Mouse (Mus musculus) limb, embryonic 11.5 days (tissue): Measurements from ENCODE around the gene Rbms2. TPM values are rescaled to one million over a fixed set of nuclear protein-coding genes. Genes with fewer than 3 reads are reported as not detected.
A peak's percentile ranks its signal among the peaks of the same experiment; 100 is the strongest.

Experiments
- ATAC-seq: fragments of 200-750 bp; cut with Nextera tagmentation; 2 replicates; pipeline ENCODE4 v1.8.0; 2017; ENCODE audit warnings: low read depth; ENCODE audit not compliant: insufficient number of reproducible peaks, low FRiP score, low TSS enrichment
- DNase-seq: peaks from one replicate; pipeline ENCODE4 v3.0.0-alpha.2; 2015; ENCODE audit warnings: low spot score
- H3K27ac ChIP-seq: fragments of 300-500 bp; sonication (generic); replicated peaks from 2 replicates; pipeline ENCODE4 v1.5.1; 2014; ENCODE audit warnings: low read depth, mild to moderate bottlenecking, low read length
- H3K27me3 ChIP-seq: fragments of 300-500 bp; sonication (generic); 2 replicates; pipeline ENCODE4 v1.6.1; 2014; ENCODE audit warnings: mild to moderate bottlenecking, low read length, mixed read lengths; ENCODE audit not compliant: control insufficient read depth, insufficient read depth
- H3K36me3 ChIP-seq: fragments of 300-500 bp; sonication (generic); 2 replicates; pipeline ENCODE4 v1.6.1; 2014; ENCODE audit warnings: mild to moderate bottlenecking, low read length, moderate library complexity, mixed read lengths; ENCODE audit not compliant: control insufficient read depth, insufficient read depth
- H3K4me1 ChIP-seq: fragments of 300-500 bp; sonication (generic); 2 replicates; pipeline ENCODE4 v1.6.1; 2014; ENCODE audit warnings: low read length, mixed read lengths; ENCODE audit not compliant: control insufficient read depth, insufficient read depth
- H3K4me2 ChIP-seq: fragments of 300-500 bp; sonication (generic); 2 replicates; pipeline ENCODE4 v1.6.1; 2014; ENCODE audit warnings: low read depth, mild to moderate bottlenecking, moderate library complexity; ENCODE audit not compliant: severe bottlenecking
- H3K4me3 ChIP-seq: fragments of 300-500 bp; sonication (generic); 2 replicates; pipeline ENCODE4 v1.5.1; 2014; ENCODE audit warnings: low read depth, low read length
- H3K9ac ChIP-seq: fragments of 300-500 bp; sonication (generic); 2 replicates; pipeline ENCODE4 v1.6.1; 2014; ENCODE audit warnings: mild to moderate bottlenecking, low read length
- H3K9me3 ChIP-seq: fragments of 300-500 bp; sonication (generic); 2 replicates; pipeline ENCODE4 v1.6.1; 2016; ENCODE audit warnings: low read length; ENCODE audit not compliant: control insufficient read depth
- WGBS: fragments of 180-500 bp; shearing (Covaris S2); extraction: QIAGEN DNeasy Blood & Tissue Kit; methylation state at CpG from one replicate; pipeline ENCODE4 v1.1.7; 2014; 5-methylcytosine and 5-hydroxymethylcytosine counted together
- polyA plus RNA-seq: library from polyadenylated mRNA; unstranded; fragments of >200 nt; fragmentation: Nextera tagmentation; extraction: Ambion mirVana; gene quantifications from 2 replicates; pipeline ENCODE4 v1.2.1, GENCODE M21; 2014

The Rbms2 gene
- polyA plus RNA-seq, 1 experiment from 2014 or later, result 25.2 TPM

- H3K4me2 ChIP-seq, result peak overlapping the region; percentile 88; the same call in 1 of the 2 replicates
- no peaks in the 10 kb centered on the region for H3K27me3 ChIP-seq
- H3K27ac ChIP-seq, result no peak overlapping the region
- peak; percentile 41 for ATAC-seq
- peaks cover 4% of the 10 kb centered on the region; the same call in 1 of the 2 replicates for H3K36me3 ChIP-seq
- no peak overlapping the region for H3K9ac ChIP-seq
- peak; percentile 83 for DNase-seq
- H3K9me3 ChIP-seq, result no peaks in the 10 kb centered on the region
- 12% methylated on average over 19 of the region's 19 CpGs for WGBS
- peaks cover 22% of the 10 kb centered on the region for H3K4me1 ChIP-seq
- no peak overlapping the region for H3K4me3 ChIP-seq
These were observed 85.6 kb downstream of the Rbms2 start for GRCm38 (mm10) chr10:128094340-128094968.

- Histone ChIP-seq H3K9me3 (no peaks in the 10 kb centered on the region), H3K4me2 (peak overlapping the region; percentile 88), H3K4me3 (peak overlapping the region; percentile 77), H3K9ac (peak overlapping the region; percentile 77), H3K27me3 (no peaks in the 10 kb centered on the region), H3K27ac (0 out of 2 replicates have a peak overlapping the region, but pooled peaks have one; percentile 85), H3K36me3 (peaks cover 8% of the 10 kb centered on the region), H3K4me1 (peaks cover 22% of the 10 kb centered on the region)
- DNase-seq (no peak), ATAC-seq (no peak)
- WGBS, result 28% methylated on average over 13 of the region's 13 CpGs
These were observed 86.4 kb downstream of the Rbms2 start for GRCm38 (mm10) chr10:128093496-128094294.

- under 1% methylated on average over 79 of the region's 88 CpGs for WGBS
These were observed 87.3 kb downstream of the Rbms2 start for GRCm38 (mm10) chr10:128092506-128093495.

GRCm38 (mm10) chr10:128091564-128092505 is 88.3 kb downstream of the Rbms2 start, which contains the start of gene Baz2a:
TSS of gene Baz2a (plus strand) at chr10:128091577.
- Histone ChIP-seq H3K4me2 (peak within 1 kb of the TSS; percentile 88), H3K9me3 (no peaks in the 10 kb centered on the region), H3K36me3 (peaks cover 19% of the 10 kb centered on the region), H3K9ac (peak within 1 kb of the TSS; percentile 77), H3K27me3 (no peaks in the 10 kb centered on the region), H3K4me3 (peak within 1 kb of the TSS; percentile 77), H3K4me1 (peaks cover 22% of the 10 kb centered on the region), H3K27ac (peak within 1 kb of the TSS; percentile 85)
- DNase-seq, result peak; percentile 40
- 1% methylated on average over 20 of the region's 20 CpGs for WGBS
- peak; percentile 1; the same call in 1 of the 2 replicates for ATAC-seq

More at GRCm38 (mm10) chr10:128092506-128093495, 87.3 kb downstream of the Rbms2 start:
- Histone ChIP-seq H3K27me3 (no peaks in the 10 kb centered on the region), H3K27ac (peak overlapping the region; percentile 85), H3K4me1 (peaks cover 22% of the 10 kb centered on the region), H3K4me2 (peak overlapping the region; percentile 88), H3K4me3 (peak overlapping the region; percentile 77), H3K9me3 (no peaks in the 10 kb centered on the region), H3K36me3 (peaks cover 16% of the 10 kb centered on the region), H3K9ac (peak overlapping the region; percentile 77)
- ATAC-seq, result peak; percentile 37
- peak; percentile 83 for DNase-seq

- peaks cover 27% of the 10 kb centered on the region for H3K36me3 ChIP-seq
- H3K4me1 ChIP-seq, result peaks cover 19% of the 10 kb centered on the region
- DNase-seq (peak; percentile 94), ATAC-seq (peak; percentile 32; the same call in 1 of the 2 replicates)
- no peaks in the 10 kb centered on the region for H3K9me3 ChIP-seq
- no peaks in the 10 kb centered on the region for H3K27me3 ChIP-seq
- H3K4me2 ChIP-seq, result peak overlapping the region; percentile 88
- H3K4me3 ChIP-seq, result peak overlapping the region; percentile 77
- 7% methylated on average over 14 of the region's 14 CpGs for WGBS
- H3K27ac ChIP-seq, result no peak overlapping the region
- 0 out of 2 replicates have a peak overlapping the region, but pooled peaks have one; percentile 22 for H3K9ac ChIP-seq
These were observed 89.2 kb downstream of the Rbms2 start for GRCm38 (mm10) chr10:128090651-128091563.

GRCm38 (mm10) chr10:128089842-128090241 is 90.3 kb downstream of the Rbms2 start:
- 70% methylated on average over 5 of the region's 5 CpGs for WGBS
- peaks cover 19% of the 10 kb centered on the region for H3K4me1 ChIP-seq
- peaks cover 37% of the 10 kb centered on the region for H3K36me3 ChIP-seq
- H3K27ac ChIP-seq, result no peak overlapping the region
- no peak overlapping the region for H3K4me3 ChIP-seq
- ATAC-seq (no peak), DNase-seq (no peak)
- no peaks in the 10 kb centered on the region for H3K27me3 ChIP-seq
- H3K9me3 ChIP-seq, result no peaks in the 10 kb centered on the region
- H3K9ac ChIP-seq, result no peak overlapping the region
- H3K4me2 ChIP-seq, result no peak overlapping the region
